Mouse (Mus musculus) heart, embryonic 11.5 days (tissue): Measurements from ENCODE around the gene Psmf1. TPM values are rescaled to one million over a fixed set of nuclear protein-coding genes. Genes with fewer than 3 reads are reported as not detected.

ENCODE experiments used
- ATAC-seq: fragments of 200-750 bp; cut with Nextera tagmentation; replicated peaks from 2 replicates; pipeline ENCODE4 v1.8.0; 2017; ENCODE audit warnings: moderate library complexity; ENCODE audit not compliant: insufficient number of reproducible peaks, low FRiP score, low TSS enrichment
- H3K27ac ChIP-seq: fragments of 300-500 bp; sonication (generic); 2 replicates; pipeline ENCODE4 v1.5.1; 2014; ENCODE audit warnings: mild to moderate bottlenecking, low read depth, low read length
- H3K27me3 ChIP-seq: fragments of 300-500 bp; sonication (generic); 2 replicates; pipeline ENCODE4 v1.6.1; 2014; ENCODE audit warnings: mild to moderate bottlenecking, low read length, mixed read lengths; ENCODE audit not compliant: control insufficient read depth, insufficient read depth
- H3K36me3 ChIP-seq: fragments of 300-500 bp; sonication (generic); 2 replicates; pipeline ENCODE4 v1.6.1; 2014; ENCODE audit warnings: mild to moderate bottlenecking, low read length, moderate library complexity, mixed read lengths; ENCODE audit not compliant: control insufficient read depth, insufficient read depth
- H3K4me1 ChIP-seq: fragments of 300-500 bp; sonication (generic); 2 replicates; pipeline ENCODE4 v1.6.1; 2014; ENCODE audit warnings: low read length; ENCODE audit not compliant: control insufficient read depth, insufficient read depth
- H3K4me2 ChIP-seq: fragments of 300-500 bp; sonication (generic); 2 replicates; pipeline ENCODE4 v1.6.1; 2014; ENCODE audit warnings: mild to moderate bottlenecking, moderate library complexity
- H3K4me3 ChIP-seq: fragments of 300-500 bp; sonication (generic); 2 replicates; pipeline ENCODE4 v1.5.1; 2014; ENCODE audit warnings: low read depth, low read length
- H3K9ac ChIP-seq: fragments of 300-500 bp; sonication (generic); 2 replicates; pipeline ENCODE4 v1.6.1; 2014; ENCODE audit warnings: mild to moderate bottlenecking, low read depth, low read length, moderate library complexity
- H3K9me3 ChIP-seq: fragments of 300-500 bp; sonication (generic); replicated peaks from 2 replicates; pipeline ENCODE4 v1.6.1; 2016; ENCODE audit warnings: low read length; ENCODE audit not compliant: control insufficient read depth
- WGBS: fragments of 180-500 bp; shearing (Covaris S2); extraction: QIAGEN DNeasy Blood & Tissue Kit; methylation state at CpG from one replicate; pipeline ENCODE4 v1.1.7; 2014; ENCODE audit not compliant: insufficient replicate concordance; 5-methylcytosine and 5-hydroxymethylcytosine counted together
- polyA plus RNA-seq: library from polyadenylated mRNA; unstranded; fragments of >200 nt; fragmentation: Nextera tagmentation; extraction: Ambion mirVana; gene quantifications from 2 replicates; pipeline ENCODE4 v1.2.1, GENCODE M21; 2014

Psmf1 gene
- polyA plus RNA-seq, result 30.7 and 33.6 TPM in 2 replicates

DNA sequence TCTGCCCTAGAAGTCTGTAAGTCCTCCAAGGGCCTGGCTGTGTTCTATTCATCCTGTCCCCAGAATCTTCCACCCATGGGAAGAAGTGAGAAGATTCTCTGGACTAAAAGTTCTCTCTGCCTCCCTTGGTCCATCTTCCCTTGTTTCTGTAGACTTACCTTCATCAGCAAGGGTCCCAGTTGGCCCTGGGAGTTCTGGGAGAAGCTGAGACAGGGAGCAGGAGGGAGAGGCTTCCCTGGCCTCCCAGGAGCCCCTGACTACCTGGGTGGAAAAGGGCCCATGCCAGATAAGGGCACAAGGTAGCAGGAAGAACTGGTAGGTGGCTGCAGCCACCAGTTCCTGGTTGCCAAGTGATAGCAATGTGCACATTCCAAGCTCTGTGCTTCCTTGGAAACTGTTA lies at the start of gene Psmf1:
Psmf1 (minus strand) TSS at position 342 of the 400 bp plus-strand sequence.
- H3K27ac ChIP-seq, result no peak within 1 kb of the TSS
- H3K9ac ChIP-seq, result no peak within 1 kb of the TSS
- H3K4me1 ChIP-seq, result peaks cover 5% of the 10 kb centered on the region; the same call in 1 of the 2 replicates
- no peak within 1 kb of the TSS for H3K4me2 ChIP-seq
- ATAC-seq, result no peak
- H3K4me3 ChIP-seq, result no peak within 1 kb of the TSS
- H3K36me3 ChIP-seq, result no peaks in the 10 kb centered on the region
- H3K27me3 ChIP-seq, result no peaks in the 10 kb centered on the region
- no peaks in the 10 kb centered on the region for H3K9me3 ChIP-seq

- no peaks in the 10 kb centered on the region for H3K36me3 ChIP-seq
- no peak overlapping the region for H3K4me3 ChIP-seq
- no peak; the same call in 1 of the 2 replicates for ATAC-seq
- H3K27me3 ChIP-seq, result no peaks in the 10 kb centered on the region
- no peak overlapping the region for H3K9ac ChIP-seq
- no peaks in the 10 kb centered on the region for H3K4me1 ChIP-seq
- H3K4me2 ChIP-seq, result no peak overlapping the region
- WGBS, result 56% methylated on average over 5 of the region's 5 CpGs
- H3K27ac ChIP-seq, result no peak overlapping the region
- no peaks in the 10 kb centered on the region for H3K9me3 ChIP-seq
Measured at GRCm38 (mm10) chr2:151791156-151791555, 47.2 kb upstream of the Psmf1 start.

- no peak overlapping the region for H3K9ac ChIP-seq
- H3K36me3 ChIP-seq, result no peaks in the 10 kb centered on the region
- no peak overlapping the region for H3K4me3 ChIP-seq
- no peak for ATAC-seq
- WGBS, result 34% methylated on average over 7 of the region's 7 CpGs
- H3K4me1 ChIP-seq, result no peaks in the 10 kb centered on the region
- H3K27ac ChIP-seq, result no peak overlapping the region
- no peaks in the 10 kb centered on the region for H3K27me3 ChIP-seq
- no peaks in the 10 kb centered on the region for H3K9me3 ChIP-seq
- H3K4me2 ChIP-seq, result no peak overlapping the region
Measured at GRCm38 (mm10) chr2:151790169-151790568, 46.2 kb upstream of the Psmf1 start.

- H3K36me3 ChIP-seq, result no peaks in the 10 kb centered on the region
- no peak for ATAC-seq
- WGBS, result 75% methylated on average over 7 of the region's 7 CpGs
- no peaks in the 10 kb centered on the region for H3K27me3 ChIP-seq
- no peaks in the 10 kb centered on the region for H3K4me1 ChIP-seq
- H3K4me3 ChIP-seq, result no peak overlapping the region
- H3K9ac ChIP-seq, result no peak overlapping the region
- H3K9me3 ChIP-seq, result no peaks in the 10 kb centered on the region
- H3K4me2 ChIP-seq, result no peak overlapping the region
- H3K27ac ChIP-seq, result no peak overlapping the region
Measured at GRCm38 (mm10) chr2:151788221-151788977, 44.4 kb upstream of the Psmf1 start.

DNA sequence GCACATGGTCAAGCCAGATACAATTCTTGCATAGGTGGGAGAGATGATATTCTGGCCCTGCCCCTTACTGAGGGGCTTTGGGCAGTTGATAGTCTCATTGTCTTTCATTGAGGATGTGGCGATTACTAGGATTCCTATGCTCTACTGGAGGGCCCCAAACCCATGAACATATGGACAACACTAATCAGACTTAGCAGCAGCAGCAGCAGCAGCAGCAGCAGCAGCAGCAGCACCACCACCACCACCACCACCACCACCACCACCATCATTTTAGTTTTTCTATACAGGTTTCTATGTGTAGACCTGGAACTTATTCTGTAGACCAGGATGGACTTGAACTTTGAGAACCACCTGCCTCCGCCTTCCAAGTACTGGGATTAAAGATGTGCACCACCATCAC lies 39.5 kb upstream of the Psmf1 start:
- Histone ChIP-seq H3K9me3 (no peaks in the 10 kb centered on the region), H3K4me2 (no peak overlapping the region)
- no peak for ATAC-seq

GRCm38 (mm10) chr2:151777366-151777765 lies 33.4 kb upstream of the Psmf1 start:
- H3K27ac ChIP-seq, result no peak overlapping the region
- 80% methylated on average over 3 of the region's 3 CpGs for WGBS
- no peak overlapping the region for H3K9ac ChIP-seq
- H3K4me3 ChIP-seq, result no peak overlapping the region
- H3K27me3 ChIP-seq, result no peaks in the 10 kb centered on the region
- H3K36me3 ChIP-seq, result no peaks in the 10 kb centered on the region
- H3K4me1 ChIP-seq, result no peaks in the 10 kb centered on the region
- no peak for ATAC-seq
- H3K9me3 ChIP-seq, result no peaks in the 10 kb centered on the region
- no peak overlapping the region for H3K4me2 ChIP-seq

More for the DNA sequence above, 39.5 kb upstream of the Psmf1 start:
- Histone ChIP-seq H3K4me3 (no peak overlapping the region), H3K27ac (no peak overlapping the region), H3K4me1 (no peaks in the 10 kb centered on the region), H3K9ac (no peak overlapping the region), H3K36me3 (no peaks in the 10 kb centered on the region), H3K27me3 (no peaks in the 10 kb centered on the region)
- WGBS, result 92% methylated on average over 2 of the region's 2 CpGs

- no peak overlapping the region for H3K27ac ChIP-seq
- H3K9me3 ChIP-seq, result no peaks in the 10 kb centered on the region
- WGBS, result 78% methylated on average over 8 of the region's 8 CpGs
- H3K4me1 ChIP-seq, result no peaks in the 10 kb centered on the region
- H3K9ac ChIP-seq, result no peak overlapping the region
- H3K4me3 ChIP-seq, result no peak overlapping the region
- H3K4me2 ChIP-seq, result no peak overlapping the region
- no peak for ATAC-seq
- H3K36me3 ChIP-seq, result no peaks in the 10 kb centered on the region
- H3K27me3 ChIP-seq, result no peaks in the 10 kb centered on the region
Measured at GRCm38 (mm10) chr2:151773476-151773875, 29.5 kb upstream of the Psmf1 start.

DNA sequence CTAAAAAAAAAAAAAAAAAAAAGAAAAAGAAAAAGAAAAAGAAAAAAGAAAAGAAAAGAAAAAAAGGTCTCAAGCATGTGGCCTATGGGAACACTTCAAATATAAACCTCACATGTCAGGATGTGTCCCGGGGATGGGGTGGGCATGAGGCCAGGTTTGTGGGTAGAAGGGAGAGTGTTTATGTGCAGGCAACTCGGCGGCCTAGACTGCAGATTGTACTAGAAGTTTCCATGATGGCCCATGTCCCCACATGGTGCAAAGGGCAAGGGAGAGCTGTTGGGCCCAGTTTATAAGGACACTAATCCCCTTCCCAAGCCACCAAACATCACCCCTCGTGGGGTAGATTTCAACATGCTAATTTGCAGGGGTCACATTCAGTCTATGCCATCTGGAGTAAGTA lies 28.2 kb upstream of the Psmf1 start:
- H3K4me2 ChIP-seq, result no peak overlapping the region
- WGBS, result 77% methylated on average over 4 of the region's 4 CpGs
- H3K9ac ChIP-seq, result no peak overlapping the region
- ATAC-seq, result no peak
- H3K27me3 ChIP-seq, result peaks cover 2% of the 10 kb centered on the region; the same call in 1 of the 2 replicates
- no peaks in the 10 kb centered on the region for H3K4me1 ChIP-seq
- no peaks in the 10 kb centered on the region for H3K36me3 ChIP-seq
- no peaks in the 10 kb centered on the region for H3K9me3 ChIP-seq
- H3K27ac ChIP-seq, result no peak overlapping the region
- H3K4me3 ChIP-seq, result no peak overlapping the region

GRCm38 (mm10) chr2:151764557-151764956 lies 20.6 kb upstream of the Psmf1 start:
- 69% methylated on average over 2 of the region's 2 CpGs for WGBS

More at GRCm38 (mm10) chr2:151764557-151764956, 20.6 kb upstream of the Psmf1 start:
- Histone ChIP-seq H3K9ac (no peak overlapping the region), H3K4me1 (no peaks in the 10 kb centered on the region), H3K27ac (no peak overlapping the region), H3K4me3 (no peak overlapping the region), H3K4me2 (no peak overlapping the region), H3K36me3 (no peaks in the 10 kb centered on the region), H3K9me3 (no peaks in the 10 kb centered on the region), H3K27me3 (peaks cover 5% of the 10 kb centered on the region; the same call in 1 of the 2 replicates)
- no peak for ATAC-seq
